Mouse (Mus musculus) forebrain, embryonic 11.5 days (tissue): Measurements from ENCODE around the gene Rnf123. TPM values are rescaled to one million over a fixed set of nuclear protein-coding genes. Genes with fewer than 3 reads are reported as not detected.
A peak's percentile ranks its signal among the peaks of the same experiment; 100 is the strongest.

ENCODE experiments used
- ATAC-seq: fragments of 200-750 bp; cut with Nextera tagmentation; replicated peaks from 2 replicates; pipeline ENCODE4 v1.8.0; 2017; ENCODE audit warnings: moderate TSS enrichment; ENCODE audit not compliant: low FRiP score
- DNase-seq: peaks from one replicate; pipeline ENCODE4 v3.0.0-alpha.2; 2017; ENCODE audit warnings: low spot score
- H3K27ac ChIP-seq: fragments of 300-500 bp; sonication (generic); 2 replicates; pipeline ENCODE4 v1.5.1; 2014; ENCODE audit warnings: low read depth, low read length
- H3K27me3 ChIP-seq: fragments of 300-500 bp; sonication (generic); 2 replicates; pipeline ENCODE4 v1.6.1; 2014; ENCODE audit warnings: mild to moderate bottlenecking, low read length, mixed read lengths; ENCODE audit not compliant: control insufficient read depth, insufficient read depth
- H3K36me3 ChIP-seq: fragments of 300-500 bp; sonication (generic); 2 replicates; pipeline ENCODE4 v1.6.1; 2014; ENCODE audit warnings: mild to moderate bottlenecking, low read length, moderate library complexity, mixed read lengths; ENCODE audit not compliant: control insufficient read depth, insufficient read depth
- H3K4me1 ChIP-seq: fragments of 300-500 bp; sonication (generic); replicated peaks from 2 replicates; pipeline ENCODE4 v1.6.1; 2014; ENCODE audit warnings: low read length, mixed read lengths; ENCODE audit not compliant: control insufficient read depth, insufficient read depth
- H3K4me2 ChIP-seq: fragments of 300-500 bp; sonication (generic); 2 replicates; pipeline ENCODE4 v1.6.1; 2014; ENCODE audit warnings: low read depth, mild to moderate bottlenecking, low read length, moderate library complexity, mixed read lengths; ENCODE audit not compliant: severe bottlenecking
- H3K4me3 ChIP-seq: fragments of 300-500 bp; sonication (generic); 2 replicates; pipeline ENCODE4 v1.5.1; 2014; ENCODE audit warnings: low read depth, low read length
- H3K9ac ChIP-seq: fragments of 300-500 bp; sonication (generic); 2 replicates; pipeline ENCODE4 v1.6.1; 2014; ENCODE audit warnings: low read length
- H3K9me3 ChIP-seq: fragments of 300-500 bp; sonication (generic); 2 replicates; pipeline ENCODE4 v1.6.1; 2016; ENCODE audit warnings: low read length, mixed read lengths; ENCODE audit not compliant: control insufficient read depth
- WGBS: fragments of 180-500 bp; shearing (Covaris S2); extraction: QIAGEN DNeasy Blood & Tissue Kit; methylation state at CpG from one replicate; pipeline ENCODE4 v1.1.7; 2014; 5-methylcytosine and 5-hydroxymethylcytosine counted together
- polyA plus RNA-seq: library from polyadenylated mRNA; unstranded; fragments of >200 nt; fragmentation: Nextera tagmentation; extraction: Ambion mirVana; gene quantifications from 2 replicates; pipeline ENCODE4 v1.2.1, GENCODE M21; 2014

Gene Rnf123
- polyA plus RNA-seq, 1 experiment from 2014 or later = 34.7 TPM

- Histone ChIP-seq H3K4me3 (no peak overlapping the region), H3K27ac (no peak overlapping the region)
Observed at GRCm38 (mm10) chr9:108073141-108073930, 9.8 kb downstream of the Rnf123 start.

GRCm38 (mm10) chr9:108072481-108072924, 10.6 kb downstream of the Rnf123 start:
- H3K36me3 ChIP-seq = no peaks in the 10 kb centered on the region
- WGBS = 63% methylated on average over 9 of the region's 9 CpGs
- no peaks in the 10 kb centered on the region for H3K27me3 ChIP-seq
- H3K9me3 ChIP-seq = no peaks in the 10 kb centered on the region
- 0 out of 2 replicates have a peak, but pooled peaks cover 1% of the 10 kb centered on the region for H3K4me1 ChIP-seq
- no peak overlapping the region for H3K27ac ChIP-seq
- no peak for ATAC-seq
- no peak overlapping the region for H3K9ac ChIP-seq
- no peak for DNase-seq
- no peak overlapping the region for H3K4me3 ChIP-seq
- no peak overlapping the region for H3K4me2 ChIP-seq

More at GRCm38 (mm10) chr9:108073141-108073930, 9.8 kb downstream of the Rnf123 start:
- H3K4me1 ChIP-seq = peaks cover 3% of the 10 kb centered on the region; the same call in 1 of the 2 replicates
- no peak for ATAC-seq
- 63% methylated on average over 7 of the region's 7 CpGs for WGBS
- H3K4me2 ChIP-seq = no peak overlapping the region
- DNase-seq = no peak
- no peak overlapping the region for H3K9ac ChIP-seq
- H3K36me3 ChIP-seq = no peaks in the 10 kb centered on the region
- no peaks in the 10 kb centered on the region for H3K27me3 ChIP-seq
- no peaks in the 10 kb centered on the region for H3K9me3 ChIP-seq

- Histone ChIP-seq H3K4me3 (no peak overlapping the region), H3K27me3 (no peaks in the 10 kb centered on the region), H3K36me3 (no peaks in the 10 kb centered on the region), H3K9ac (no peak overlapping the region), H3K4me2 (no peak overlapping the region), H3K27ac (no peak overlapping the region), H3K4me1 (0 out of 2 replicates have a peak, but pooled peaks cover 1% of the 10 kb centered on the region), H3K9me3 (no peaks in the 10 kb centered on the region)
- 90% methylated on average over 4 of the region's 4 CpGs for WGBS
- DNase-seq = no peak
- no peak for ATAC-seq
Observed at GRCm38 (mm10) chr9:108071801-108072200, 11.3 kb downstream of the Rnf123 start.

- H3K36me3 ChIP-seq = no peaks in the 10 kb centered on the region
- DNase-seq = no peak
- H3K4me1 ChIP-seq = 0 out of 2 replicates have a peak, but pooled peaks cover 1% of the 10 kb centered on the region
- no peaks in the 10 kb centered on the region for H3K27me3 ChIP-seq
- no peak overlapping the region for H3K9ac ChIP-seq
- H3K9me3 ChIP-seq = no peaks in the 10 kb centered on the region
- no peak overlapping the region for H3K27ac ChIP-seq
- H3K4me3 ChIP-seq = no peak overlapping the region
- no peak for ATAC-seq
- 95% methylated on average over 7 of the region's 7 CpGs for WGBS
- H3K4me2 ChIP-seq = no peak overlapping the region
Observed at GRCm38 (mm10) chr9:108069529-108069928, 13.6 kb downstream of the Rnf123 start.

- Histone ChIP-seq H3K4me1 (0 out of 2 replicates have a peak, but pooled peaks cover 1% of the 10 kb centered on the region), H3K4me3 (no peak overlapping the region), H3K36me3 (no peaks in the 10 kb centered on the region), H3K9me3 (no peaks in the 10 kb centered on the region), H3K27me3 (no peaks in the 10 kb centered on the region), H3K27ac (no peak overlapping the region), H3K9ac (no peak overlapping the region), H3K4me2 (no peak overlapping the region)
- no peak for DNase-seq
- WGBS = 93% methylated on average over 9 of the region's 9 CpGs
- ATAC-seq = no peak
Observed at GRCm38 (mm10) chr9:108069007-108069406, 14.1 kb downstream of the Rnf123 start.

GRCm38 (mm10) chr9:108067900-108068299, 15.2 kb downstream of the Rnf123 start:
- peak; percentile 91 for DNase-seq

GRCm38 (mm10) chr9:108067199-108067598, 15.9 kb downstream of the Rnf123 start:
- no peaks in the 10 kb centered on the region for H3K36me3 ChIP-seq

More at GRCm38 (mm10) chr9:108067900-108068299, 15.2 kb downstream of the Rnf123 start:
- WGBS = 21% methylated on average over 8 of the region's 8 CpGs
- peak; percentile 16; the same call in 1 of the 2 replicates for ATAC-seq
- Histone ChIP-seq H3K27ac (no peak overlapping the region), H3K36me3 (no peaks in the 10 kb centered on the region), H3K4me3 (no peak overlapping the region), H3K4me1 (0 out of 2 replicates have a peak, but pooled peaks cover 1% of the 10 kb centered on the region), H3K4me2 (no peak overlapping the region), H3K27me3 (no peaks in the 10 kb centered on the region), H3K9me3 (no peaks in the 10 kb centered on the region), H3K9ac (no peak overlapping the region)

GRCm38 (mm10) chr9:108065491-108066011, 17.6 kb downstream of the Rnf123 start:
- Histone ChIP-seq H3K4me2 (no peak overlapping the region), H3K4me3 (no peak overlapping the region), H3K4me1 (no peaks in the 10 kb centered on the region), H3K9ac (no peak overlapping the region), H3K9me3 (no peaks in the 10 kb centered on the region), H3K27ac (no peak overlapping the region), H3K36me3 (no peaks in the 10 kb centered on the region), H3K27me3 (no peaks in the 10 kb centered on the region)
- ATAC-seq (no peak), DNase-seq (peak; percentile 73)
- 45% methylated on average over 5 of the region's 5 CpGs for WGBS

More at GRCm38 (mm10) chr9:108067199-108067598, 15.9 kb downstream of the Rnf123 start:
- no peak overlapping the region for H3K4me3 ChIP-seq
- H3K4me1 ChIP-seq = no peaks in the 10 kb centered on the region
- no peaks in the 10 kb centered on the region for H3K27me3 ChIP-seq
- no peak for ATAC-seq
- no peak overlapping the region for H3K9ac ChIP-seq
- H3K27ac ChIP-seq = no peak overlapping the region
- H3K9me3 ChIP-seq = no peaks in the 10 kb centered on the region
- no peak for DNase-seq
- H3K4me2 ChIP-seq = no peak overlapping the region
- 86% methylated on average over 7 of the region's 7 CpGs for WGBS
